Mouse (Mus musculus): ENCODE data around the gene Zmiz1.

Gene Zmiz1

DNA sequence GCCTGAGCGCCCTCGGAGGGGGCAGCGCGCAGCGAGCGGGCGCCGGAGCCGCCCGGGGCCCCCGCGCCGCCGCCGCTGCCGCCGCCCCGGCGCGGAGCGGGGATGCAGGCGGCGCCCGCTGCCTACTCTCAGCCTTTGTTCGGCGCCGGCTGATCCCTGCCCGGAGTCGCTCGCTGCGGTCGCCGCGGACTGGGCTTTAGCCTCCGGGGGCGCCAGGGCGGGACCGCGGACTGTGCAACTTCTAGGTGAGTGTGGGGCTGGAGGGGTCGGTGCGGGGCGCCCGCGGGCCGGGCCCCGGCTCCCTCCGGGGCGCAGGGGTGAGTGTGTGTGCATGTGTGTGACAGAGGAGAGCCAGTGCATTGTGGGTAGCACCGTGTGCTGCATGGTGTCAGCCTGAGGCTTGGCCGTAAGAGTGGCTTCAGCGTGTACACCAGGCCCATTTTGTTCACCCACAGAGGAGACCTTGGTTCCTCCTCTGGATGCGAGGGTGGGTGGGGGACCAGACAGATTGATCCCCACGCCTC is 149.0 kb downstream of the Zmiz1 start:
- DNase-seq (ENCODE audit: extremely low read depth, insufficient read length, low spot score), result no peak

- DNase-seq (ENCODE audit: extremely low read depth, insufficient read length, low spot score), result no peak
Measured at GRCm38 (mm10) chr14:25608618-25609017, 149.6 kb downstream of the Zmiz1 start.

DNA sequence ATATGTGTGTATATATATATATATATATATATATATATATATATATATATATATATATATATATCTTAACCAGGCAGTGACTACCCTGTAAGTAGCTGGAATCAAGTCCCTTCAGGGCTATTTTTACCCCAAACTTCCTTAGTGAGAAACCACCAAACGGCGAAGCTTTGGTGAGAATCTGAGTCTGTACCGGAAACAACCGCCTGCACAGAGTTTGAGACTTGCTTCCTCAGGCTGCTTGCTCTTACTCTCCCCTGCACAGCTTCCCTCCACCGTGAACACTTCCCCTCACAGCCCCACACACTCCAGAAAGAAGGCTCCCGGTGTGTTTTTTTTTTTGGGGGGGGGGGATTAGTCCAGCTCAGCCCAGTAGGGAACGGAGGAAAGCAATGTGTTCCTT is 150.4 kb downstream of the Zmiz1 start:
- no peak for DNase-seq (ENCODE audit: extremely low read depth, insufficient read length, low spot score)

GRCm38 (mm10) chr14:25610396-25611158 is 151.6 kb downstream of the Zmiz1 start:
- DNase-seq (ENCODE audit: extremely low read depth, insufficient read length, low spot score), result no peak

GRCm38 (mm10) chr14:25611159-25611697 is 152.2 kb downstream of the Zmiz1 start:
- DNase-seq (ENCODE audit: extremely low read depth, insufficient read length, low spot score), result no peak

DNA sequence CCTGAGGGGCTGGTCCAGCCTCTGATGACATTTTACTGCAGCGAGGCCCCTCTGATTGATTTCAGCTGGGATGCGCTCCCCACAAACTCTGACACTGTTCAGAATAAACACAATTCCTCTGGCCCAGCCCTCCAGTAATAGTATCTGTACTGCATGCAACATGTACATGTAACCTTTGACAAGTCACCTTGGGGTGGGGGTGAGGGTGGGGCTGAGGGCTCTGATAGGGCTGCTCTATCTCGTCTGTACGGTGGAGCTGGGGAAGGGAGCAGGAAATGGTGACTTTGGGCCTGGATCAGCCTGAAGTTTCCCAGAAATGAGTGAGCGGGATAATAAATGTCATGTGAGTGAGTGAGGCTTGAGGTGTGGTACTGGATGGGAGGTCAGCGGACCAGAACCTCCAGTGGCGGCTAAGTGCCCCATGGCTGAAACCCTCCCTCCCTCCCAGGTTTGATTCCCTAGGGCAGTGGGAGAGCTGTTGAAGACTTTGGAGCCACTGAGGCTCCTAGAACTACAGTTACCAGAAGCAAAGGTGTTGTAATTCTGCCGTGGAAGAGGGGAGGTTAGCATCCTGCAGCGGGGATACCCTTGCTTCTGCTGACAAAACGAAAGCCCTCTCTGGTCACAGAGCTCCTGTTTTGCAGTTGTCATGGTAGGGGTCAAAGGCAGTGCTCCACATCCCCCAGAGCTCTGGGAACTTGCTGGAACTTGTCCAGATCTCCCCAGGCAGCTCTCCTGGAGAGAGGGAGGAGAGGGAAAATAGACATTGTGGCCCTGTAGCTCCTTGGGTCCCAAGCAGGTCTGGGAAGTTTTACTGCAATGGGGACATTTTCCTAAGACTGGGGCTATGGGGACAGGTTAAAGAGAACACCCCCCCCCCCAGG is 153.1 kb downstream of the Zmiz1 start:
- DNase-seq (ENCODE audit: extremely low read depth, insufficient read length, low spot score), result no peak

GRCm38 (mm10) chr14:25613942-25614575 is 155.1 kb downstream of the Zmiz1 start:
- DNase-seq (ENCODE audit: extremely low read depth, insufficient read length, low spot score), result no peak

DNA sequence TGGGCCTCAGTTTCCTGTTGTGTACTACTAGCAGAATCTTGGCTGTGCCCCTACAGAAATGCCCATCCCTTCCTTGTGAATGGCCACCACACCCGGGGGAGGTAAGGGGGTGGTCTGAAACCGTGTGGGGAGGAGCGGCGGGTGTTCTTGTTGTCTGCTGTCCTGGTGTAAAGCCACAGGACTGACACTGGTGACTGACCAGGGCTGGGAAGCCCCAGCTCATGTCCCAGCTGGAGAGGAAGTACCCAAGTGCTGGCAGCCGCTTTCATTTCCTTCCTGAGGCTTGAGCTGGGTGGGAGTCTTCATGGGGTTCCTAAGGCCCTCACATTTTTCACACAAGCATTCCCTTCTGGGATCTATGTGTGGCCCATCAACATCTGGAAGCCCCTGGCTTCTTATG is 155.7 kb downstream of the Zmiz1 start:
- no peak for DNase-seq (ENCODE audit: extremely low read depth, insufficient read length, low spot score)

DNA sequence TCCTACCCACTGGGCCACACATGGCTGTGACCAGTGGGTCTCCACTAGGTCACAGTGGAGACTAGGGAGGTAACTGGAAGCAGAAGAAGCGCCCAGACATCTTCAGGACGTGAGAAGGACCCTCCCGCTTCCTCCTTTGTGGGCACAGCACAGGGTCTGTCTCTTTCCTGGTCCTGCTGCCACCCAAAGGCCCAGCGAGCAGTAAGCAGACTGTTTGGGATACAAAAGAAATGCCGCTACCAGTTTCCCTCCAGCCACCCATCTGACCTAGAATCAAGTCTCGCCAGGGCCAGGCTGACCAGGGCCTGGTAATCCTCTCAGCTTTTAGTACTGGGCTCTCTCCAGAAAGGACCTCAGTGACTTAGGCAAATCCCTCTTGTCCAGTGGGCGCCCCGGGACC is 156.6 kb downstream of the Zmiz1 start:
- no peak for DNase-seq (ENCODE audit: extremely low read depth, insufficient read length, low spot score)

DNA sequence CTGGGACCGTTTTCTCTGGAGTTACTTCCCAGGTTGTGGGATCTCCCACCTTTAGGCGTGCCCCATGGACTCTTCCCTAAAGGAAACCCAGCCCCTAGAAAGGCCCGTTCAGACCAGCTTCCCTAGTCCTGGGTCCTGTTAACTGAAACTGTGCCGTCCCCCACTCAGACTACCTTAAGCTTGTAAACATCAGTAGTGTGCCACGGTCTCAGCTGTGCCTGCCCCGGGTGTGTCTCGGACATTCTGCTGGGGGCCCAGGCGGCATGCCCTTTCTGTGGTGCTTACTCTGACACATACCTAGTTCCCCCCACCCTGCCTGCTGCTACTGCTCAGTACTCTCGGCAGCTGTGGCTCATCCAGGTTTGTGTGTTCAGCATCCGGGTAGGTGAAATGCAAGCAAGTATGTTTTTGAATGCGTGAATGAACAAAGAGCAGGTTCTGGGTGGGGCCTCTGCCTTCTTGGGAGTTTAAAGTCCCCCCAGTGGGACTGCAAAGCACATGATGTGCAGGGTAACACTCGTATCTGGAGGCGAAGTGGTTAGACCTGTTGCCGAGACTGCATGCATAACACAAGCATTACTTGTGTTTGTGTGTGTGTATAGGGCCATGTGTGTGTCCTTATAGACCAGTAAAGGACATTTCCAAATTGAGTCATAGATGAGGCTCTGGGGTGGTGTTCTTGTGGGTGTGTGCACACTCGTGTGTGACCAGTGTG is 157.2 kb downstream of the Zmiz1 start:
- DNase-seq (ENCODE audit: extremely low read depth, insufficient read length, low spot score), result no peak

GRCm38 (mm10) chr14:25617264-25617663 is 158.3 kb downstream of the Zmiz1 start:
- DNase-seq (ENCODE audit: extremely low read depth, insufficient read length, low spot score), result no peak

GRCm38 (mm10) chr14:25619066-25619762 is 160.2 kb downstream of the Zmiz1 start:
- no peak for DNase-seq (ENCODE audit: extremely low read depth, insufficient read length, low spot score)

DNA sequence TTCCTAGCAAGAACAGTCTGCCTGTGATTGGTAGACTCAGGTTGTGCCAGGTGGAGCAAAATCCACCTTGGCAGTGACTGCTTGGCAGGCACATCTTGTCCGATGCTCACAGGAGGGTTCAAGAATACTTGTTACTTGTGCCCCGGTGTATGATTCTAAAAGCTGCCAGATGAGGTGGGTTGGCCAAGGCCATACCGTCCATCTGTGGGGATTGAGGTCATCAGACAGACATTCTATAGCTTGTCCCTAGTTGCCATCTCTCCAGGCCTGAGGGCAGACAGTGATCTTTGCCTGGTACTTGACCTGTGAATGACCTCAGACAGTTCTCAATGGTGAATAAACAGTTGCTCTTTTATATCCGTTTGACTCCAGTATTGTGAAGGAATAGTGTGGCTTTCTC is 161.8 kb downstream of the Zmiz1 start:
- DNase-seq (ENCODE audit: extremely low read depth, insufficient read length, low spot score), result no peak

DNA sequence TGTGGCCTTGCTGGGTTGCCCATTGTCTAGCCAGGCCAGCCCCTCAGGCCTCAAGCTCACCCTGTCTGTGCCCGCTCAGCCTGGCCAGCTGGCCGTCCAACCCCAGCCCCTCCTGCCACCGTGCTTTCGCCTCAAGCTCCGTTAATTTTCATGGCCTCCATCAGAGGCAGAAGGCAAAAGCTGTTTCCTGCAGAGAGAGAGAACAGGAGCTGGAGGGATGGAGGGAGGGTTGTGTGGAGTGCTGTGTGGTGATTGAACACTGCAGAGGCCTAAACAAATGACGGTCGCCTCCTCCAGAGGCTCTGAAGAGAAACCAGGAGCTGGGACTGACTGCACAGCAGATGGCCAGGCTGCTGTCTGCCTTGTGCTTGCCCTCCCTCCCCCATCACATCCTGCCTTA is 164.7 kb downstream of the Zmiz1 start:
- no peak for DNase-seq (ENCODE audit: extremely low read depth, insufficient read length, low spot score)

GRCm38 (mm10) chr14:25624659-25625058 is 165.7 kb downstream of the Zmiz1 start:
- DNase-seq (ENCODE audit: extremely low read depth, insufficient read length, low spot score), result no peak

GRCm38 (mm10) chr14:25627599-25628255 is 168.7 kb downstream of the Zmiz1 start:
- no peak for DNase-seq (ENCODE audit: extremely low read depth, insufficient read length, low spot score)

- no peak for DNase-seq (ENCODE audit: extremely low read depth, insufficient read length, low spot score)
Measured at GRCm38 (mm10) chr14:25628448-25629099, 169.6 kb downstream of the Zmiz1 start.

- no peak for DNase-seq (ENCODE audit: extremely low read depth, insufficient read length, low spot score)
Measured at GRCm38 (mm10) chr14:25629866-25630606, 171.1 kb downstream of the Zmiz1 start.
